Mouse (Mus musculus): Measurements from ENCODE around the gene Adamtsl3.

The Adamtsl3 gene

DNA sequence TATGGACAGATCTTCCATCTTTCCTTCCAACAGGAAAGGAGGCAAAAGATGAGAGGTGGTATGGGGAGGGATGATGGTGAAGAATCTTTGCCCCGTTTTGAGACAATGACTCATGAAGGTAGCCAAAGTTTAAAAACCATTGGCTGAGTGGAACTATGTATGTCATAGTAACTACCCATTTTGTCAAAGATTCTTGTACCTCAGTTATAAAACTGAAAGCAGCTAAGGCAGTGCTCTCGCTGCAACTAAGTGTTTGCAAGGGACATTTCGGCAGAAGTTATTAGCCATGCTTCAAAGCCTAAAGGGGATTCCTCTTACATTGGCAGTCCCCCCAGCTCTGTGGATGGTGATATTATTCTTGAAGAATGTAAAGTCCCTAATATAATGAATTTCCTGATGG, 311.7 kb downstream of the Adamtsl3 start:
- DNase-seq (ENCODE audit: low spot score in 2 of 2), result no peak

- no peak for DNase-seq (ENCODE audit: low spot score in 2 of 2)
These were observed 312.4 kb downstream of the Adamtsl3 start for GRCm38 (mm10) chr7:82647909-82648308.

DNA sequence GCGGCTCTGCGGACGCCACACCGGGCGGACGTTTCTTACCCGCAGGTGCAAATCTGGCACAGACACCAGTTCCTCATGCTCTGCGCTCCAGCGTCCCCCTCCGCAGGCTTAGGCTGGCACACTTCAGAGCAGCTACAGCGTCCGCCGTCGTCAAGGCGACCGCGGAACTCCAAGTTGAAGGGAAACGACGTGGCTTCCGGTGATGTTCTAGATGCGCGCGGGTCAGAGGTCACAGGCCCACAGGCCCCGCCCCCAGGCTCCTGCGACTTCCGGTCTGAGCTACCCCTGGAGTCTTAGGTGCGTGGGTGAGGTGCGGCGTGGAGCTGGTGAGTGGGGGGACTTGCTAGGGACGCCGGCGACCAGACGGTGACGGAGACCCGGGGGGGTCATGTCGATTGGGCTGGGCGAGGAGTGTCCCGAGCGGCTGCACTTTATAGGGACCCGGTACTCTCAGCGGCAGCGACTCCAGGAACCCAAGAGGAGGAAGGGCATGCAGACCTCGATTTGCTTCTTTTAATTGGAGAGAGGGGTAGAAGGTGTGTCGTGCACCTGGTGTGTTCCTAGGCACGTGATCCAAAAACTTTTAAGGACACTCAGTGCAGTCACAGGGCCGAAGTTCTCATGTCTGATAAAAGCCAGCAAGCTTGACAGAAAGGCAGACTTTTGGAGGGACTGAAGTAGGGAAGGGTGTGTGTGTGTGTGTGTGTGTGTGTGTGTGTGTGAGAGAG, 313.0 kb downstream of the Adamtsl3 start, which contains the start of the genes Saxo2 and Efl1:
TSS of gene Saxo2 (minus strand) at position 176 of the 728 bp plus-strand sequence.
TSS of gene Efl1 (plus strand) at position 262 of the 728 bp plus-strand sequence.
- DNase-seq (ENCODE audit: low spot score in 2 of 2), result peak; percentile 94 to 98

GRCm38 (mm10) chr7:82649081-82649445, 313.6 kb downstream of the Adamtsl3 start:
- peak in 1 of 2 experiments; percentile 7 for DNase-seq (ENCODE audit: low spot score in 2 of 2)
